Mouse (Mus musculus): ENCODE measurements around the gene Eda. TPM values are rescaled to one million over a fixed set of nuclear protein-coding genes. Genes with fewer than 3 reads are reported as not detected.

Eda gene
- polyA plus RNA-seq (2014; fragmentation: Illumina TruSeq; extraction: RNeasy Lipid Tissue Mini Kit (QIAGEN cat#74804); ENCODE audit: low read depth, low replicate concordance), result 4.5 TPM

GRCm38 (mm10) chrX:99975250-99975984 is at the start of gene Eda:
Gene Eda (plus strand): TSS chrX:99975606.

GRCm38 (mm10) chrX:100428693-100429092 is 453.3 kb downstream of the Eda start, which contains the start of gene Otud6a:
Gene Otud6a (plus strand): TSS chrX:100429013.

GRCm38 (mm10) chrX:100442617-100443016 is 467.2 kb downstream of the Eda start, which contains the start of gene Awat2:
Gene Awat2 (minus strand): TSS chrX:100442717.

Other genes with a start within 250 kb of the Eda start
- gene Tmem28, start 154.6 kb upstream of the Eda start, polyA plus RNA-seq (2014; fragmentation: Illumina TruSeq; extraction: RNeasy Lipid Tissue Mini Kit (QIAGEN cat#74804); ENCODE audit: low read depth, low replicate concordance), result 0.41 TPM

Data from adrenal gland, adult 10 weeks (tissue).